Mouse (Mus musculus): ENCODE results near the gene Pdcd11. TPM values are rescaled to one million over a fixed set of nuclear protein-coding genes. Genes with fewer than 3 reads are reported as not detected.
A peak's percentile ranks its signal among the peaks of the same experiment; 100 is the strongest.

The Pdcd11 gene
- polyA plus RNA-seq, 1 experiment: 42.4 TPM

DNA sequence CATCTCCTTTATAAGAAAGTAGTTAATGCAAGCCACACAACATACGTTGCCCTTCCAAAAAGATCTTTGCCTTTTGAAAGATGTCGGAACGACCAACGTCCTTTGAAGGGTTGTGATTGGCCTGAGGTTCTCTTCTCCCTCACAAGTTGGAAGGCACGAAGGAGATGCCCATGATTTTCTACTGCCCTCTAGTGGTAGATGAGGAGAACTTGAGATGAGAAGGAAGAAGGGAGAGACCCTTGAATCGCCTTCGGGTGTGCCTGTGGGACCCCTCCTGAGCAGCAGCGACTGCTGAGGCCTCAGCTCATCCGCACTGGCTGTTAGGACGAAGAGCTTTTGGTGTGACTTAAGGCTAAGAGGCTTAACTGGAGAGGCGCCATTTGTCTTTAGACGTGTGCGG is 77.7 kb downstream of the Pdcd11 start:
- Histone ChIP-seq H3K36me3 (ENCODE audit: control insufficient read depth, insufficient read depth, low read length, poor library complexity, severe bottlenecking) (no peaks in the 10 kb centered on the region), H3K4me3 (ENCODE audit: low read depth, low read length) (0 out of 2 replicates have a peak overlapping the region, but pooled peaks have one; percentile 18), H3K27me3 (ENCODE audit: control insufficient read depth, insufficient read depth, low read length, poor library complexity, severe bottlenecking) (no peaks in the 10 kb centered on the region), H3K27ac (ENCODE audit: insufficient read depth, low read length) (no peak overlapping the region), H3K9ac (ENCODE audit: low read depth, poor library complexity, severe bottlenecking) (peak overlapping the region; percentile 27; the same call in 1 of the 2 replicates), H3K4me1 (ENCODE audit: control insufficient read depth, insufficient read depth, low read length) (peaks cover 3% of the 10 kb centered on the region), H3K9me3 (replicated peaks; ENCODE audit: control insufficient read depth, insufficient read depth, low read length, poor library complexity, severe bottlenecking) (no peaks in the 10 kb centered on the region; the same call in 1 of the 2 replicates)
- TF ChIP-seq EP300 (IDR thresholded peaks at IDR 0.05; ENCODE audit: insufficient read depth, low read depth, low read length) (no peak), CTCF (IDR thresholded peaks at IDR 0.05; ENCODE audit: low read depth, low read length) (peak; percentile 65)

DNA sequence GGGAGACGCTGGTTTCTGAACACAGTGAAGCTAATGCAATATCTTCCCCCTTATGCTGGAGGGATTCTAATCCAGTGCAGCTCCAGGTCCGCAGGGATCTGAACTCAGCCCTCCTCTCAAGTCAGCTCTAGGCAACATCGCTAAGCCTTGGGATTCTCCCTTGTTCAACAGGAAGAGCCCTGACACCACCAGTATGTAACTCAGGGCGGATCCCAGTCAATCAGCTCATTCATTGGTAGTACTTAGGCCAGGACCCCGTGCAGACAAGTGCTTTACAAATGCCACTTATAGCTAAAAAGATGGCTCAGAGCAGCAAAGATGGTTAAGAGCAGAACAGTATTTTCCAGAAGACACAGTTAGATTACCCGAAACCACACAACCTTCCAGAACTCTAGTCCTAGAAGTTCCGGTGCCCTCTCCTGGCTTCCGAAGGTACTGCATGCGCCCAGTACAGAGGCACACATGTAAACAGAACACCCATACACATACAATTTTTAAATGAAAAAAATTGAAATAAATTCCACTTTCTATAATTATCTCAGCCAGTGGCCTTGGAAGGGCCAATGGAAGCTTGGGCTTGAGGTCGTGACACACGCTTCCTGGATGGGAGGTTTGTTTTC is 78.3 kb downstream of the Pdcd11 start:
- 0 out of 2 replicates have a peak overlapping the region, but pooled peaks have one; percentile 27 for H3K9ac ChIP-seq (ENCODE audit: low read depth, poor library complexity, severe bottlenecking)
- H3K4me3 ChIP-seq (ENCODE audit: low read depth, low read length): no peak overlapping the region
- peak; percentile 70 for TF ChIP-seq CTCF (IDR thresholded peaks at IDR 0.05; ENCODE audit: low read depth, low read length)
- TF ChIP-seq EP300 (IDR thresholded peaks at IDR 0.05; ENCODE audit: insufficient read depth, low read depth, low read length): no peak
- no peaks in the 10 kb centered on the region; the same call in 1 of the 2 replicates for H3K9me3 ChIP-seq (replicated peaks; ENCODE audit: control insufficient read depth, insufficient read depth, low read length, poor library complexity, severe bottlenecking)
- H3K36me3 ChIP-seq (ENCODE audit: control insufficient read depth, insufficient read depth, low read length, poor library complexity, severe bottlenecking): no peaks in the 10 kb centered on the region
- H3K27ac ChIP-seq (ENCODE audit: insufficient read depth, low read length): no peak overlapping the region
- no peaks in the 10 kb centered on the region for H3K27me3 ChIP-seq (ENCODE audit: control insufficient read depth, insufficient read depth, low read length, poor library complexity, severe bottlenecking)
- peaks cover 5% of the 10 kb centered on the region for H3K4me1 ChIP-seq (ENCODE audit: control insufficient read depth, insufficient read depth, low read length)

DNA sequence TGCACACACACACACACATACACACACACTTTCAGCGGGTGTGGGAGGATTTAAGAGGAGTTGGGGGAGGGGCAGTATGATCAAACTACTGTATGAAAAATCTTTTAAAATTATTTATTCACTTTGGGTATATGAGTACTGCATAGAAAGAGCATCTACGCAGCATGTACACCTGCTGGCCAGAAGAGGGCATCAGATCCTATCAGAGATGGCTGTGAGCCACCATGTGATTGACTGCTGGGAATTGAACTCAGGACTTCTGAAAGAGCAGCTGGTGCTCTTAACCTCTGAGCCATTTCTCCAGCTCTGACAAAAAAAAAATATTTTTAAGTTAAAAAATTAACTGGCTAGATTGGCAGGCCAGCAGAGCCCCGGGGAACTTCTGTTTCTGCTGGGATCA is 83.9 kb downstream of the Pdcd11 start:
- TF ChIP-seq POLR2A (IDR thresholded peaks at IDR 0.05; ENCODE audit: insufficient read depth, low read length): no peak
- TF ChIP-seq CTCF (IDR thresholded peaks at IDR 0.05; ENCODE audit: low read depth, low read length): peak; percentile 40

DNA sequence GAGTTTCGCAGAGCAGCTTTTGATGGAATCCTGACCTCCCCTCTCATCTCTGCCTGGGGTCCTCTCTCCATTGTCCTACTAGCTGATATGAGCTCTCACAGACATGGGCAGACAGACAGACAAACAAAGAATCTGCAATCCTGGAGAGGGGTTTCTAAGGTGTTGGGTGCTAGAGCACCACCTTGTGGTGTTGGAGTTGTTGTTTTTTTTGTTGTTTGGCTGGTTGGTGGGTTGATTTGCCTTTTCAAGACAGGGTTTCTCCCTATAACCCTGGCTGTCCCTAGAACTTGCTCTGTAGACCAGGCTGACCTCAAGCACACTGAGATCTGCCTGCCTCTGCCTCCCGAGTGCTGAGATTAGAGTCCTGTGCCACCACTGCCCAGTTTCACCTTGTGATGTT is 84.9 kb downstream of the Pdcd11 start:
- no peak overlapping the region for H3K9ac ChIP-seq (ENCODE audit: low read depth, poor library complexity, severe bottlenecking)
- no peak overlapping the region for H3K4me3 ChIP-seq (ENCODE audit: low read depth, low read length)
- H3K36me3 ChIP-seq (ENCODE audit: control insufficient read depth, insufficient read depth, low read length, poor library complexity, severe bottlenecking): no peaks in the 10 kb centered on the region
- no peaks in the 10 kb centered on the region; the same call in 1 of the 2 replicates for H3K9me3 ChIP-seq (replicated peaks; ENCODE audit: control insufficient read depth, insufficient read depth, low read length, poor library complexity, severe bottlenecking)
- H3K27ac ChIP-seq (ENCODE audit: insufficient read depth, low read length): no peak overlapping the region
- peaks cover 10% of the 10 kb centered on the region for H3K4me1 ChIP-seq (ENCODE audit: control insufficient read depth, insufficient read depth, low read length)
- no peaks in the 10 kb centered on the region for H3K27me3 ChIP-seq (ENCODE audit: control insufficient read depth, insufficient read depth, low read length, poor library complexity, severe bottlenecking)
- TF ChIP-seq POLR2A (IDR thresholded peaks at IDR 0.05; ENCODE audit: insufficient read depth, low read length) (no peak), CTCF (IDR thresholded peaks at IDR 0.05; ENCODE audit: low read depth, low read length) (peak; percentile 5)

More for the DNA sequence above, 83.9 kb downstream of the Pdcd11 start:
- no peaks in the 10 kb centered on the region; the same call in 1 of the 2 replicates for H3K9me3 ChIP-seq (replicated peaks; ENCODE audit: control insufficient read depth, insufficient read depth, low read length, poor library complexity, severe bottlenecking)
- no peaks in the 10 kb centered on the region for H3K27me3 ChIP-seq (ENCODE audit: control insufficient read depth, insufficient read depth, low read length, poor library complexity, severe bottlenecking)
- peaks cover 10% of the 10 kb centered on the region for H3K4me1 ChIP-seq (ENCODE audit: control insufficient read depth, insufficient read depth, low read length)
- H3K27ac ChIP-seq (ENCODE audit: insufficient read depth, low read length): no peak overlapping the region
- no peak overlapping the region for H3K9ac ChIP-seq (ENCODE audit: low read depth, poor library complexity, severe bottlenecking)
- H3K4me3 ChIP-seq (ENCODE audit: low read depth, low read length): no peak overlapping the region
- H3K36me3 ChIP-seq (ENCODE audit: control insufficient read depth, insufficient read depth, low read length, poor library complexity, severe bottlenecking): no peaks in the 10 kb centered on the region

DNA sequence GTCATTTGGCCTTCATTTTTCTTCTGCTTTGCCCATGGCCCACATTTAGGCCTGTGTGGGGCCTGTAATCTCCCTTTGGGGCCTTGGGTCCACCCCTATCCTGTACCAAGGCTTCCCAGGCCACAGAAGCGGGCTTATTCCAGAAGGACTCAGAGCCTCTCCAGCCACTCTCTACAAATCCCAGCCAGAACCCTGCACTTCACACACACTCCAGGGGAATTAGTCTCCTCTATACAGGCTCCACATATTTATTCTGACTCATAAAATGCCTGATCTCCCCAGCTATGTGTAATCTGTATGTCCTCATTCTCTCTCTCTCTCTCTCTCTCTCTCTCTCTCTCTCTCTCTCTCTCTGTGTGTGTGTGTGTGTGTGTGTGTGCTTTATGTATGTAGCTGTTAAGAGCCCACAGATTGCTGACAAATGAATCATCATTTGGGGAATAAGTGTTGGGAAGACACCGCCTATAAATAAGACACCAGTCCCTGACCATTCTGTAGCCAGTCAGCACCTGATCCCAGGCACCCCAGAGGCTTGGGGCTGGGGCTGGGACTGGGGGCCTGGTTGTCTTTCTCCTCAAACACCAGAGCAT is 86.4 kb downstream of the Pdcd11 start:
- Histone ChIP-seq H3K4me1 (ENCODE audit: control insufficient read depth, insufficient read depth, low read length) (peaks cover 10% of the 10 kb centered on the region), H3K27me3 (ENCODE audit: control insufficient read depth, insufficient read depth, low read length, poor library complexity, severe bottlenecking) (no peaks in the 10 kb centered on the region), H3K27ac (ENCODE audit: insufficient read depth, low read length) (no peak overlapping the region), H3K9me3 (replicated peaks; ENCODE audit: control insufficient read depth, insufficient read depth, low read length, poor library complexity, severe bottlenecking) (0 out of 2 replicates have a peak, but pooled peaks cover 2% of the 10 kb centered on the region), H3K4me3 (ENCODE audit: low read depth, low read length) (no peak overlapping the region), H3K9ac (ENCODE audit: low read depth, poor library complexity, severe bottlenecking) (no peak overlapping the region), H3K36me3 (ENCODE audit: control insufficient read depth, insufficient read depth, low read length, poor library complexity, severe bottlenecking) (no peaks in the 10 kb centered on the region)
- TF ChIP-seq CTCF (IDR thresholded peaks at IDR 0.05; ENCODE audit: low read depth, low read length) (no peak), POLR2A (IDR thresholded peaks at IDR 0.05; ENCODE audit: insufficient read depth, low read length) (no peak), EP300 (IDR thresholded peaks at IDR 0.05; ENCODE audit: insufficient read depth, low read depth, low read length) (no peak)

DNA sequence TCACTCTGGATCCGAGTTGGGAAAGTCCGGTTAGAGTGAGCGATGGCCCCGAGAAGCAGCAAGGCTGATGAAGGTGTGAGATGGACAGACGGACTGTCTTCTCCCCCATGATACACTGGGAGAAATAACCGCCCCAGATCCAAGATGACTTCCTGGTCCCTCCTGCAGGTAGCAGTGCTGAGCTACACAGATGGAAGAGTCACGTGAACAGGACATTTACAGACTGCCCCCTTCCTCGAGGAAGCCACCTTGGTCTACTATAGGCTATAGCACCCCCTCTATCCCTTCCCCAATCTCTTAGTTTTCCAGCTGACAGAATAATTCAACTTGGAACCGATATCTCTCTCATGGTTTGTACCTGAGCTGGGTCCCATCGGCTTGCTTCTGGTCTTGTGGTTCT is 87.4 kb downstream of the Pdcd11 start:
- peak overlapping the region; percentile 78 for H3K9ac ChIP-seq (ENCODE audit: low read depth, poor library complexity, severe bottlenecking)
- peaks cover 10% of the 10 kb centered on the region for H3K4me1 ChIP-seq (ENCODE audit: control insufficient read depth, insufficient read depth, low read length)
- no peaks in the 10 kb centered on the region for H3K36me3 ChIP-seq (ENCODE audit: control insufficient read depth, insufficient read depth, low read length, poor library complexity, severe bottlenecking)
- no peak for TF ChIP-seq POLR2A (IDR thresholded peaks at IDR 0.05; ENCODE audit: insufficient read depth, low read length)
- 0 out of 2 replicates have a peak, but pooled peaks have one; percentile 49 for TF ChIP-seq EP300 (IDR thresholded peaks at IDR 0.05; ENCODE audit: insufficient read depth, low read depth, low read length)
- peak; percentile 71 for TF ChIP-seq CTCF (IDR thresholded peaks at IDR 0.05; ENCODE audit: low read depth, low read length)
- no peaks in the 10 kb centered on the region for H3K27me3 ChIP-seq (ENCODE audit: control insufficient read depth, insufficient read depth, low read length, poor library complexity, severe bottlenecking)
- H3K9me3 ChIP-seq (replicated peaks; ENCODE audit: control insufficient read depth, insufficient read depth, low read length, poor library complexity, severe bottlenecking): 0 out of 2 replicates have a peak, but pooled peaks cover 3% of the 10 kb centered on the region
- H3K4me3 ChIP-seq (ENCODE audit: low read depth, low read length): peak overlapping the region; percentile 59
- H3K27ac ChIP-seq (ENCODE audit: insufficient read depth, low read length): peak overlapping the region; percentile 65

Measured in ES-Bruce4 (cell line).